18 mouse cellular contexts compared by ENCODE assay signal in the genomic region with DNA sequence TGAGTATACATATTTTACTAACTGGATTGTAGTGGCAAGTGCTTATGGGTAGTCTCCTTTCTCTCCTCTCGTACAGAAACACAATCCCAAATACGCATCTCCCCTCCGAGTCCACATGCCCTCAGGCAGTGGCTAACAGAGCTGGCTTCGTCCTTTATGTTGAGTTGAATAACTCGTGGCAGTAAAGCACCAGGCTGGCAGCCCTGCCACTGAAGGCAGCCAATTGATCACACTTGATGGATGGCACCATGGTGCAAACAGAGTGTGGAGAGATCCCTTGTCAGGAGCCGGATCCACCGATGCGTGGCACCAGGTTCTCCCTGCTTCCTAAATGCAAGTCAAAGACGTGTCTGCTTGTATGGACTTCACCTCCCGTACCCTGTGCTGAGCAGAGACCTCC.
DNase-seq lines count a peak whose midpoint lies in the region; ATAC-seq and TF ChIP-seq lines count a peak whose summit lies in the region.
"Had no signal": no experiment of that assay in that cellular context is flagged by ENCODE, and none has a peak within 500 bp of the region (broad histone marks: within the 10 kb centered on the region; RNA-seq: fewer than 3 reads in every experiment).

No protein-coding gene starts in this region.

- no peaks in the 10 kb centered on the region for H3K9me3 ChIP-seq in midbrain, embryonic 14.5 days (ENCODE audit: control insufficient read depth, low read length)
- no peaks in the 10 kb centered on the region for H3K9me3 ChIP-seq in midbrain, embryonic 16.5 days (replicated peaks; ENCODE audit: control insufficient read depth, low read length, poor library complexity, severe bottlenecking)
- no peaks in the 10 kb centered on the region for H3K9me3 ChIP-seq in neural tube, embryonic 14.5 days (ENCODE audit: control insufficient read depth, low read length)
- H3K9me3 ChIP-seq: embryonic facial prominence, embryonic 15.5 days; forebrain, embryonic 15.5 days; heart, embryonic 10.5 days; liver, embryonic 15.5 days had no signal

- H3K4me3 ChIP-seq in midbrain, embryonic 14.5 days (replicated peaks; ENCODE audit: low read depth, low read length): no peak overlapping the region
- no peak overlapping the region for H3K4me3 ChIP-seq in midbrain, embryonic 16.5 days (ENCODE audit: low read depth, low read length)
- H3K4me3 ChIP-seq in neural tube, embryonic 14.5 days (ENCODE audit: low read depth, low read length): no peak overlapping the region
- H3K4me3 ChIP-seq in heart, adult 2 months: no peak overlapping the region
- H3K4me3 ChIP-seq: embryonic facial prominence, embryonic 15.5 days; forebrain, embryonic 15.5 days; heart, embryonic 10.5 days; liver, embryonic 15.5 days had no signal

- TF ChIP-seq EP300 in heart, adult 2 months (IDR thresholded peaks at IDR 0.05; ENCODE audit: insufficient read depth, low read depth, low read length): no peak

- H3K4me1 ChIP-seq in midbrain, embryonic 14.5 days (ENCODE audit: control insufficient read depth, insufficient read depth, low read length): no peaks in the 10 kb centered on the region
- H3K4me1 ChIP-seq in midbrain, embryonic 16.5 days (ENCODE audit: control insufficient read depth, insufficient read depth, low read length): no peaks in the 10 kb centered on the region
- H3K4me1 ChIP-seq in neural tube, embryonic 14.5 days (ENCODE audit: control insufficient read depth, insufficient read depth, low read length): no peaks in the 10 kb centered on the region
- no peaks in the 10 kb centered on the region for H3K4me1 ChIP-seq in heart, adult 2 months (ENCODE audit: control insufficient read depth, insufficient read depth, low read length)
- H3K4me1 ChIP-seq: embryonic facial prominence, embryonic 15.5 days; forebrain, embryonic 15.5 days; heart, embryonic 10.5 days; liver, embryonic 15.5 days had no signal

- no peak overlapping the region for H3K27ac ChIP-seq in midbrain, embryonic 14.5 days (replicated peaks; ENCODE audit: low read depth, low read length)
- no peak overlapping the region for H3K27ac ChIP-seq in midbrain, embryonic 16.5 days (ENCODE audit: low read length)
- no peak overlapping the region for H3K27ac ChIP-seq in neural tube, embryonic 14.5 days (ENCODE audit: low read depth, low read length)
- no peak overlapping the region for H3K27ac ChIP-seq in heart, adult 2 months
- H3K27ac ChIP-seq: embryonic facial prominence, embryonic 15.5 days; forebrain, embryonic 15.5 days; heart, embryonic 10.5 days; liver, embryonic 15.5 days had no signal

- H3K36me3 ChIP-seq in midbrain, embryonic 14.5 days (ENCODE audit: control insufficient read depth, insufficient read depth, low read length): no peaks in the 10 kb centered on the region
- H3K36me3 ChIP-seq in midbrain, embryonic 16.5 days (ENCODE audit: control insufficient read depth, insufficient read depth, low read length): no peaks in the 10 kb centered on the region
- H3K36me3 ChIP-seq in neural tube, embryonic 14.5 days (ENCODE audit: control insufficient read depth, insufficient read depth, low read length): no peaks in the 10 kb centered on the region
- no peaks in the 10 kb centered on the region for H3K36me3 ChIP-seq in heart, adult 2 months (ENCODE audit: control insufficient read depth, insufficient read depth, low read length)
- H3K36me3 ChIP-seq: embryonic facial prominence, embryonic 15.5 days; forebrain, embryonic 15.5 days; heart, embryonic 10.5 days; liver, embryonic 15.5 days had no signal

- DNase-seq in cerebellum, adult 11 months: peak; percentile 1
- DNase-seq in midbrain, embryonic 14.5 days: peak; percentile 15
- peak; percentile 19 to 42 for DNase-seq in cerebellum, postnatal 36 days
- no peak for DNase-seq in adrenal gland, adult 18-20 months (ENCODE audit: low spot score in 2 of 2)
- no peak for DNase-seq in heart, adult 2 months
- DNase-seq: heart, postnatal 36 days; kidney, adult 2 months; right cerebral cortex, postnatal 25 days; thymus, adult 2 months had no signal

- no peaks in the 10 kb centered on the region for H3K79me2 ChIP-seq in heart, adult 2 months (replicated peaks; ENCODE audit: control insufficient read depth, insufficient read depth, low read length)

- no peak for TF ChIP-seq POLR2A in heart, adult 2 months (IDR thresholded peaks at IDR 0.05; ENCODE audit: insufficient read depth, low read depth, low read length)

- no peak for TF ChIP-seq CTCF in heart, adult 2 months (IDR thresholded peaks at IDR 0.05)

- no peaks in the 10 kb centered on the region for H3K27me3 ChIP-seq in midbrain, embryonic 14.5 days (ENCODE audit: control insufficient read depth, insufficient read depth, low read length)
- no peaks in the 10 kb centered on the region for H3K27me3 ChIP-seq in midbrain, embryonic 16.5 days (ENCODE audit: control insufficient read depth, insufficient read depth, low read depth, low read length)
- no peaks in the 10 kb centered on the region for H3K27me3 ChIP-seq in neural tube, embryonic 14.5 days (ENCODE audit: control insufficient read depth, insufficient read depth, low read length)
- H3K27me3 ChIP-seq in heart, adult 2 months (ENCODE audit: control insufficient read depth, insufficient read depth, low read length): no peaks in the 10 kb centered on the region
- H3K27me3 ChIP-seq: CH12.LX; embryonic facial prominence, embryonic 15.5 days; forebrain, embryonic 15.5 days; liver, embryonic 15.5 days had no signal

- H3K9ac ChIP-seq in midbrain, embryonic 14.5 days (replicated peaks; ENCODE audit: low read length): no peak overlapping the region
- H3K9ac ChIP-seq in midbrain, embryonic 16.5 days (ENCODE audit: low read depth, low read length): no peak overlapping the region
- H3K9ac ChIP-seq in neural tube, embryonic 14.5 days (replicated peaks; ENCODE audit: low read depth, low read length): no peak overlapping the region
- H3K9ac ChIP-seq in heart, adult 2 months (ENCODE audit: low read depth, low read length): no peak overlapping the region
- H3K9ac ChIP-seq: embryonic facial prominence, embryonic 15.5 days; forebrain, embryonic 15.5 days; liver, embryonic 15.5 days had no signal

- no peak for ATAC-seq in cerebellum, adult (ENCODE audit: insufficient number of reproducible peaks, low FRiP score, low TSS enrichment)
- no peak for ATAC-seq in midbrain, embryonic 14.5 days (ENCODE audit: low FRiP score, low TSS enrichment)
- no peak for ATAC-seq in midbrain, embryonic 16.5 days
- peak; percentile 83; the same call in 1 of the 2 replicates for ATAC-seq in neural tube, embryonic 14.5 days (ENCODE audit: low read depth)
- ATAC-seq: activated CD4-positive, CD25-positive, alpha-beta regulatory T cell, adult 4 months; forebrain, embryonic 15.5 days had no signal

- H3K4me2 ChIP-seq in midbrain, embryonic 14.5 days (ENCODE audit: low read length): no peak overlapping the region
- H3K4me2 ChIP-seq in midbrain, embryonic 16.5 days (ENCODE audit: low read length): no peak overlapping the region
- H3K4me2 ChIP-seq in neural tube, embryonic 14.5 days (ENCODE audit: low read depth, low read length): peak overlapping the region; percentile 9; the same call in 1 of the 2 replicates
- H3K4me2 ChIP-seq: embryonic facial prominence, embryonic 15.5 days; forebrain, embryonic 15.5 days; liver, embryonic 15.5 days had no signal

- WGBS in midbrain, embryonic 14.5 days: 77% methylated on average over 10 of the region's 10 CpGs
- WGBS in midbrain, embryonic 16.5 days: 73% methylated on average over 10 of the region's 10 CpGs
- WGBS in neural tube, embryonic 14.5 days: 29% methylated on average over 10 of the region's 10 CpGs
- WGBS in heart, adult 2 months: 84% methylated on average over 10 of the region's 10 CpGs

- intact Hi-C loops in heart, adult 2 months (cut with DNase I): no loop called here

Comparison
In these comparisons a context has a peak if more than half of its experiments do, and no peak if none do; other contexts are left out.
1. DNase-seq: peak in cerebellum, adult 11 months (single experiment), midbrain, embryonic 14.5 days (single experiment) and cerebellum, postnatal 36 days (2 of 2); none in adrenal gland, adult 18-20 months (0 of 2) and heart, adult 2 months (0 of 2).